Mouse (Mus musculus) liver, postnatal 0 days (tissue): ENCODE data around the gene Zkscan17.

ENCODE experiments used
- CTCF ChIP-seq: sonication (generic); IDR thresholded peaks from 2 replicates; pipeline ENCODE4 v1.5.1; 2016; ENCODE audit warnings: antibody characterized with exemption, low read depth
- EP300 ChIP-seq: IDR thresholded peaks from 2 replicates; pipeline ENCODE4 v1.6.1; 2016; ENCODE audit warnings: antibody characterized with exemption, low read depth, mild to moderate bottlenecking

DNA sequence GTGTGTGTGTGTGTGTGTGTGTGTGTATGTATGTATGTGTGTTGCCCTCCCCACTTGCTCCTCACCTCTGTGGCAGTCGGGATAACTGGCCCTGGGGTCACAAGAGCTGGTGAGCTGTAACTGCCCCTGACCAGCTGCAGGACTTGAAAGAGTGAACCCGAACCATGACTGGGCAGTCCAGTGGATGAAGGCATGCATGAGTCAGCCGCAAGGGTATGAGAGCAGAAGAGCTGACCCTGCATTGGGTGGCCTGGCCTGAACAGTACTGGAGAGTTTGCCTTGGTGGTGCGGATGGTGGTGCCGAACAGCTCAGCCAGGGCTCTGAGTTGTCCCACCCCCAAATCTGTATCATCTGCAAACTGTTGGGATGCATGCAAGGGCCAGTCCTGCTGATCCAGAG, 5.0 kb upstream of the Zkscan17 start:
- TF ChIP-seq EP300: no peak
- TF ChIP-seq CTCF: no peak
